ENCODE assay signal across 7 mouse cellular contexts in genomic region chrX:59567695-59568431, GRCm38 (mm10). TPM values are rescaled to one million over a fixed set of nuclear protein-coding genes. Genes with fewer than 3 reads are reported as not detected.
A peak's percentile ranks its signal among the peaks of the same experiment; 100 is the strongest.
DNase-seq lines count a peak whose midpoint lies in the region; ATAC-seq and TF ChIP-seq lines count a peak whose summit lies in the region.

Fgf13 (minus strand) TSS chrX:59568071.

- H3K9ac ChIP-seq in hindbrain, embryonic 15.5 days = peak within 1 kb of the TSS; percentile 66
- peak within 1 kb of the TSS; percentile 59 for H3K9ac ChIP-seq in midbrain, embryonic 12.5 days (replicated peaks)
- no peak within 1 kb of the TSS for H3K9ac ChIP-seq in stomach, embryonic 15.5 days

- H3K9me3 ChIP-seq in hindbrain, embryonic 15.5 days = no peaks in the 10 kb centered on the region
- H3K9me3 ChIP-seq in midbrain, embryonic 12.5 days = no peaks in the 10 kb centered on the region
- H3K9me3 ChIP-seq in stomach, embryonic 15.5 days = no peaks in the 10 kb centered on the region

- peak within 1 kb of the TSS; percentile 69 for H3K4me2 ChIP-seq in hindbrain, embryonic 15.5 days
- peak within 1 kb of the TSS; percentile 64 for H3K4me2 ChIP-seq in midbrain, embryonic 12.5 days (replicated peaks)
- H3K4me2 ChIP-seq in stomach, embryonic 15.5 days = peak within 1 kb of the TSS; percentile 77

- intact Hi-C loops in gastrocnemius, adult 2 months (cut with DNase I) = loop anchor here (10.0 kb wide), 1 partner anchor 53 kb away; no protein-coding TSS in a partner anchor
- intact Hi-C loops in left cerebral cortex, postnatal 36 days (cut with DNase I) = no loop called here

- H3K4me3 ChIP-seq in gastrocnemius, adult 2 months = peak within 1 kb of the TSS; percentile 75
- H3K4me3 ChIP-seq in hindbrain, embryonic 15.5 days = peak within 1 kb of the TSS; percentile 61
- peak within 1 kb of the TSS; percentile 50 for H3K4me3 ChIP-seq in midbrain, embryonic 12.5 days
- peak within 1 kb of the TSS; percentile 47 for H3K4me3 ChIP-seq in stomach, embryonic 15.5 days (replicated peaks)

- ATAC-seq in hindbrain, embryonic 15.5 days (ENCODE audit: low FRiP score, low read depth) = peak; percentile 47
- ATAC-seq in midbrain, embryonic 12.5 days (ENCODE audit: low FRiP score, low read depth) = peak; percentile 48
- peak; percentile 22; the same call in 1 of the 2 replicates for ATAC-seq in stomach, embryonic 15.5 days (ENCODE audit: insufficient read depth, low FRiP score, low read depth)

- peak; percentile 19 for DNase-seq in adrenal gland, postnatal 14 days
- DNase-seq in cerebellum, postnatal 25 days = peak; percentile 57 to 68
- DNase-seq in gastrocnemius, adult 2 months = peak; percentile 63
- peak; percentile 13 to 32 for DNase-seq in left cerebral cortex, postnatal 36 days (ENCODE audit: low spot score in 2 of 2)

- H3K27me3 ChIP-seq in hindbrain, embryonic 15.5 days = no peaks in the 10 kb centered on the region
- H3K27me3 ChIP-seq in midbrain, embryonic 12.5 days = peaks cover 9% of the 10 kb centered on the region; the same call in 1 of the 2 replicates
- no peaks in the 10 kb centered on the region for H3K27me3 ChIP-seq in stomach, embryonic 15.5 days (replicated peaks)

- 0 out of 2 replicates have a peak, but pooled peaks cover 4% of the 10 kb centered on the region for H3K4me1 ChIP-seq in hindbrain, embryonic 15.5 days (replicated peaks)
- no peaks in the 10 kb centered on the region for H3K4me1 ChIP-seq in midbrain, embryonic 12.5 days
- no peaks in the 10 kb centered on the region for H3K4me1 ChIP-seq in stomach, embryonic 15.5 days

- peak within 1 kb of the TSS; percentile 70 for H3K27ac ChIP-seq in gastrocnemius, adult 2 months
- H3K27ac ChIP-seq in hindbrain, embryonic 15.5 days (replicated peaks) = peak within 1 kb of the TSS; percentile 80
- H3K27ac ChIP-seq in midbrain, embryonic 12.5 days (replicated peaks) = peak within 1 kb of the TSS; percentile 64
- peak within 1 kb of the TSS; percentile 31 for H3K27ac ChIP-seq in stomach, embryonic 15.5 days

- no peaks in the 10 kb centered on the region for H3K36me3 ChIP-seq in hindbrain, embryonic 15.5 days
- H3K36me3 ChIP-seq in midbrain, embryonic 12.5 days = no peaks in the 10 kb centered on the region
- H3K36me3 ChIP-seq in stomach, embryonic 15.5 days = no peaks in the 10 kb centered on the region

- 23% methylated on average over 42 of the region's 47 CpGs for WGBS in hindbrain, embryonic 15.5 days
- 21% methylated on average over 36 of the region's 47 CpGs for WGBS in midbrain, embryonic 12.5 days
- WGBS in stomach, embryonic 15.5 days = 21% methylated on average over 44 of the region's 47 CpGs

- peak; percentile 19; the same call in 1 of the 2 replicates for TF ChIP-seq CTCF in gastrocnemius, adult 2 months (IDR thresholded peaks at IDR 0.05)

RNA-seq across cellular contexts. Expression of gene Fgf13, which starts in this region (rescaled TPM):
- 0.82 and 1.1 TPM in 2 replicates for total RNA-seq in adrenal gland, postnatal 14 days (2021)
- total RNA-seq in gastrocnemius, adult 2 months (2021) = 10 to 100 TPM; 57.6 to 60.8 TPM
- polyA plus RNA-seq in hindbrain, embryonic 15.5 days (2015; fragmentation: Nextera tagmentation; extraction: Ambion mirVana) = 204 and 210 TPM in 2 replicates
- 100 to 1,000 TPM; 147 to 154 TPM for total RNA-seq in left cerebral cortex, postnatal 36 days (2021)
- 41.2 and 42.8 TPM in 2 replicates for polyA plus RNA-seq in midbrain, embryonic 12.5 days (2016; fragmentation: Nextera tagmentation; extraction: Ambion mirVana)
- 28.4 and 31.7 TPM in 2 replicates for polyA plus RNA-seq in stomach, embryonic 15.5 days (2015; fragmentation: Nextera tagmentation; extraction: Ambion mirVana)

Comparison
In these comparisons a context has a peak if more than half of its experiments do, and no peak if none do; other contexts are left out.
1. Peak in every context shown above with its lines: DNase-seq, ATAC-seq, H3K4me3 ChIP-seq and H3K27ac ChIP-seq.
2. RNA of gene Fgf13 (total RNA-seq): 147 to 154 TPM in left cerebral cortex, postnatal 36 days and 57.6 to 60.8 TPM in gastrocnemius, adult 2 months; 0.82 to 1.1 TPM in adrenal gland, postnatal 14 days; every median in the first group is over 10 times any median in the second.